Mouse (Mus musculus) kidney, postnatal 0 days (tissue): ENCODE results near the gene Tnni3k. TPM values are rescaled to one million over a fixed set of nuclear protein-coding genes. Genes with fewer than 3 reads are reported as not detected.
"Not testable (repeated sequence)": the region's sequence is repeated elsewhere in the genome, so short reads cannot be mapped to it uniquely, and the experiment has no call there.

Source experiments
- ATAC-seq: fragments of 200-750 bp; cut with Nextera tagmentation; replicated peaks from 2 replicates; pipeline ENCODE4 v1.8.0; 2017; ENCODE audit warnings: low read depth, moderate number of reproducible peaks, moderate TSS enrichment, moderate library complexity; ENCODE audit not compliant: low FRiP score
- DNase-seq: peaks from one replicate; pipeline ENCODE4 v3.0.0-alpha.2; 2016; ENCODE audit warnings: low spot score
- H3K27ac ChIP-seq: fragments of 300-500 bp; sonication (generic); 2 replicates; pipeline ENCODE4 v1.5.1; 2014; ENCODE audit warnings: mild to moderate bottlenecking
- H3K27me3 ChIP-seq: fragments of 300-500 bp; sonication (generic); 2 replicates; pipeline ENCODE4 v1.6.1; 2014; ENCODE audit warnings: low read length, mixed read lengths; ENCODE audit not compliant: insufficient read depth
- H3K36me3 ChIP-seq: fragments of 300-500 bp; sonication (generic); 2 replicates; pipeline ENCODE4 v1.6.1; 2014; ENCODE audit warnings: low read length, mixed read lengths; ENCODE audit not compliant: insufficient read depth
- H3K4me1 ChIP-seq: fragments of 300-500 bp; sonication (generic); replicated peaks from 2 replicates; pipeline ENCODE4 v1.6.1; 2014; ENCODE audit warnings: antibody characterized with exemption, low read length, mixed read lengths; ENCODE audit not compliant: insufficient read depth
- H3K4me2 ChIP-seq: fragments of 300-500 bp; sonication (generic); 2 replicates; pipeline ENCODE4 v1.6.1; 2014; ENCODE audit warnings: mild to moderate bottlenecking, low read length, moderate library complexity, mixed read lengths
- H3K4me3 ChIP-seq: fragments of 300-500 bp; sonication (generic); replicated peaks from 2 replicates; pipeline ENCODE4 v1.5.1; 2014; ENCODE audit warnings: low read depth, low read length
- H3K9ac ChIP-seq: fragments of 300-500 bp; sonication (generic); 2 replicates; pipeline ENCODE4 v1.6.1; 2014; ENCODE audit warnings: low read depth, low read length
- H3K9me3 ChIP-seq: fragments of 300-500 bp; sonication (generic); replicated peaks from 2 replicates; pipeline ENCODE4 v1.6.1; 2016; ENCODE audit warnings: low read length, inconsistent platforms, mixed read lengths
- CTCF ChIP-seq: IDR thresholded peaks from 2 replicates; pipeline ENCODE4 v1.5.1; 2016; ENCODE audit warnings: antibody characterized with exemption, low read depth, mild to moderate bottlenecking, moderate library complexity
- whole genome bisulfite sequencing: fragments of 180-500 bp; shearing (Covaris S2); extraction: QIAGEN DNeasy Blood & Tissue Kit; methylation state at CpG from one replicate; pipeline ENCODE4 v1.1.7; 2014; 5-methylcytosine and 5-hydroxymethylcytosine counted together
- polyA plus RNA-seq: library from polyadenylated mRNA; unstranded; fragments of >200 nt; fragmentation: Nextera tagmentation; extraction: Ambion mirVana; gene quantifications from 2 replicates; pipeline ENCODE4 v1.2.1, GENCODE M21; 2015

Tnni3k gene
- polyA plus RNA-seq, 1 experiment from 2014 or later: not detected

GRCm38 (mm10) chr3:154825739-154826138 is 229.5 kb downstream of the Tnni3k start:
- no peaks in the 10 kb centered on the region for H3K4me1 ChIP-seq
- H3K4me2 ChIP-seq: no peak overlapping the region
- no peak overlapping the region for H3K27ac ChIP-seq
- H3K4me3 ChIP-seq: no peak overlapping the region
- no peak overlapping the region for H3K9ac ChIP-seq
- no peak for ATAC-seq
- no peaks in the 10 kb centered on the region for H3K36me3 ChIP-seq
- WGBS: 76% methylated on average over 3 of the region's 3 CpGs
- no peaks in the 10 kb centered on the region for H3K9me3 ChIP-seq
- no peak for DNase-seq
- TF ChIP-seq CTCF: no peak
- no peaks in the 10 kb centered on the region for H3K27me3 ChIP-seq

GRCm38 (mm10) chr3:154824713-154825112 is 230.5 kb downstream of the Tnni3k start:
- no peaks in the 10 kb centered on the region for H3K9me3 ChIP-seq
- WGBS: 82% methylated on average over 4 of the region's 4 CpGs
- no peaks in the 10 kb centered on the region for H3K27me3 ChIP-seq
- no peak overlapping the region for H3K4me2 ChIP-seq
- ATAC-seq (no peak), DNase-seq (no peak)
- TF ChIP-seq CTCF: no peak
- H3K36me3 ChIP-seq: no peaks in the 10 kb centered on the region
- no peak overlapping the region for H3K9ac ChIP-seq
- no peaks in the 10 kb centered on the region for H3K4me1 ChIP-seq
- no peak overlapping the region for H3K27ac ChIP-seq
- no peak overlapping the region for H3K4me3 ChIP-seq

GRCm38 (mm10) chr3:154819684-154820083 is 235.5 kb downstream of the Tnni3k start:
- not testable (repeated sequence) for H3K4me2 ChIP-seq, H3K9me3 ChIP-seq, H3K9ac ChIP-seq, H3K36me3 ChIP-seq, H3K4me3 ChIP-seq, H3K27ac ChIP-seq, H3K4me1 ChIP-seq, H3K27me3 ChIP-seq
- WGBS: 9% methylated on average over 5 of the region's 5 CpGs
- ATAC-seq: 0 out of 2 replicates have a peak, but pooled peaks have one; percentile 46
- DNase-seq: peak; percentile 84

DNA sequence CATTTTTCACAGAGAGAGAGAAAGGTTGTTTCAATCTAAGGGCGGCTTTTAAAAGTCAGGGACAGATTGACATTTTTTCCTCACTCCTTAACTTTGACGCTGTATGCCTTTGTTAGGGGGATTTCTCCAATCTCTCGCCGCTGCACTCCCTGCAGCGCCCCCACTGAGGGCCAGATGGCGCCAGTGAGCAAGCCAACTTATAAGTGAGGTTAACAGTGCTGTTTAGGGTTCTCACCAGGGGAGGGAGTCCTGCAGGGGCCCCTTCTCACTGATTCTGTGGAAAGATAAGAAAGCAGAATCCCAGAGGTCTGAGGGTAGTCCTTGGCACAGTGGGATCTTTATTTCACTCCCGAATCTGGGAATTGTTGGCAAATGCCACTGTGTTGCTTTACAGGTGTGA is 237.5 kb downstream of the Tnni3k start:
- H3K4me2 ChIP-seq: no peak overlapping the region
- TF ChIP-seq CTCF: peak; percentile 82
- H3K9ac ChIP-seq: no peak overlapping the region
- DNase-seq (peak; percentile 39), ATAC-seq (no peak)
- H3K9me3 ChIP-seq: no peaks in the 10 kb centered on the region
- WGBS: 8% methylated on average over 7 of the region's 7 CpGs
- H3K27me3 ChIP-seq: no peaks in the 10 kb centered on the region
- H3K4me3 ChIP-seq: no peak overlapping the region
- no peak overlapping the region for H3K27ac ChIP-seq
- H3K4me1 ChIP-seq: no peaks in the 10 kb centered on the region
- H3K36me3 ChIP-seq: no peaks in the 10 kb centered on the region

- 45% methylated on average over 19 of the region's 19 CpGs for WGBS
- DNase-seq (no peak), ATAC-seq (0 out of 2 replicates have a peak, but pooled peaks have one; percentile 40)
- no peaks in the 10 kb centered on the region for H3K9me3 ChIP-seq
- no peak overlapping the region for H3K9ac ChIP-seq
- no peak overlapping the region for H3K4me3 ChIP-seq
- no peaks in the 10 kb centered on the region for H3K4me1 ChIP-seq
- H3K27ac ChIP-seq: no peak overlapping the region
- no peaks in the 10 kb centered on the region for H3K36me3 ChIP-seq
- no peak for TF ChIP-seq CTCF
- no peak overlapping the region for H3K4me2 ChIP-seq
- H3K27me3 ChIP-seq: no peaks in the 10 kb centered on the region
Observed at GRCm38 (mm10) chr3:154816801-154817625, 238.2 kb downstream of the Tnni3k start.

DNA sequence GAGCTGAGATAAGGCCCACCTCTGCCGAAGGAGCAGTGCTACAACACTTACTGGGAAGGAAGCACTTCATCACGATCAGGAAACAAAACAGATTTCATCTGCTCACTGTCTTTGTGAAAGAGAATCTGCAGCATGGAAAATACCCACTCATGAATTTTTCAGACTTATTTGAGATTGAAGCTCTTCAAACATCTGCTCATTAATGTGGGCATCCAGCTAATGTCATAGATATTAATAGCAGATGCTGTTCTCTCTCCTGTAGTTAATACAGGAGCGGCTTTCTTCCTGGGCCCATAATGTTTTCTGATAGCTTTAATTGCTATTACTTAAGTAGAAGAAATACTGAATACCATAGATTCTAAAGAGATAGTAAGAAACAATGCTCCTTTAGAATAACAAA is 239.0 kb downstream of the Tnni3k start:
- H3K27ac ChIP-seq: no peak overlapping the region
- no peaks in the 10 kb centered on the region for H3K4me1 ChIP-seq
- H3K4me3 ChIP-seq: no peak overlapping the region
- ATAC-seq: no peak
- WGBS: 68% methylated on average over 3 of the region's 3 CpGs
- no peak overlapping the region for H3K9ac ChIP-seq
- no peak for DNase-seq
- no peak overlapping the region for H3K4me2 ChIP-seq
- H3K36me3 ChIP-seq: no peaks in the 10 kb centered on the region
- H3K27me3 ChIP-seq: no peaks in the 10 kb centered on the region
- no peaks in the 10 kb centered on the region for H3K9me3 ChIP-seq
- TF ChIP-seq CTCF: no peak

- DNase-seq (no peak), ATAC-seq (no peak)
- Histone ChIP-seq H3K4me2 (no peak overlapping the region), H3K36me3 (no peaks in the 10 kb centered on the region), H3K4me1 (no peaks in the 10 kb centered on the region), H3K4me3 (no peak overlapping the region), H3K9ac (no peak overlapping the region), H3K27me3 (no peaks in the 10 kb centered on the region), H3K27ac (no peak overlapping the region), H3K9me3 (no peaks in the 10 kb centered on the region)
- TF ChIP-seq CTCF: no peak
- 23% methylated on average over 2 of the region's 2 CpGs for WGBS
Observed at GRCm38 (mm10) chr3:154815606-154816005, 239.6 kb downstream of the Tnni3k start.
